Mouse (Mus musculus): ENCODE results near the gene Hs3st2. TPM values are rescaled to one million over a fixed set of nuclear protein-coding genes. Genes with fewer than 3 reads are reported as not detected.

Hs3st2 gene
- total RNA-seq, 2 experiments from 2014 or later = not detected

GRCm38 (mm10) chr7:121410716-121411506, 19.3 kb downstream of the Hs3st2 start:
- intact Hi-C loops (cut with DNase I) = no loop called here
- no peak for TF ChIP-seq CTCF (IDR thresholded peaks at IDR 0.05)
- no peak for DNase-seq
- no peak overlapping the region for H3K27ac ChIP-seq
- no peak overlapping the region for H3K4me3 ChIP-seq

GRCm38 (mm10) chr7:121411507-121411898, 19.8 kb downstream of the Hs3st2 start:
- H3K27ac ChIP-seq = no peak overlapping the region
- no peak overlapping the region for H3K4me3 ChIP-seq
- intact Hi-C loops (cut with DNase I) = no loop called here
- DNase-seq = no peak
- TF ChIP-seq CTCF (IDR thresholded peaks at IDR 0.05) = no peak

- H3K27ac ChIP-seq = no peak overlapping the region
- intact Hi-C loops (cut with DNase I) = no loop called here
- TF ChIP-seq CTCF (IDR thresholded peaks at IDR 0.05) = no peak
- H3K4me3 ChIP-seq = no peak overlapping the region
- DNase-seq = no peak
Observed at GRCm38 (mm10) chr7:121436884-121437283, 45.2 kb downstream of the Hs3st2 start.

GRCm38 (mm10) chr7:121441186-121441585, 49.5 kb downstream of the Hs3st2 start:
- H3K4me3 ChIP-seq = no peak overlapping the region
- no peak overlapping the region for H3K27ac ChIP-seq
- TF ChIP-seq CTCF (IDR thresholded peaks at IDR 0.05) = no peak
- intact Hi-C loops (cut with DNase I) = no loop called here
- no peak for DNase-seq

- Histone ChIP-seq H3K4me3 (no peak overlapping the region), H3K27ac (no peak overlapping the region)
- intact Hi-C loops (cut with DNase I) = no loop called here
- no peak for TF ChIP-seq CTCF (IDR thresholded peaks at IDR 0.05)
- DNase-seq = no peak
Observed at GRCm38 (mm10) chr7:121444336-121444735, 52.7 kb downstream of the Hs3st2 start.

- TF ChIP-seq CTCF (IDR thresholded peaks at IDR 0.05) = no peak
- H3K27ac ChIP-seq = no peak overlapping the region
- DNase-seq = no peak
- H3K4me3 ChIP-seq = no peak overlapping the region
- intact Hi-C loops (cut with DNase I) = no loop called here
Observed at GRCm38 (mm10) chr7:121446281-121446680, 54.6 kb downstream of the Hs3st2 start.

GRCm38 (mm10) chr7:121450951-121451843, 59.5 kb downstream of the Hs3st2 start:
- Histone ChIP-seq H3K4me3 (no peak overlapping the region), H3K27ac (no peak overlapping the region)
- intact Hi-C loops (cut with DNase I) = no loop called here
- DNase-seq = no peak
- no peak for TF ChIP-seq CTCF (IDR thresholded peaks at IDR 0.05)

GRCm38 (mm10) chr7:121456716-121457115, 65.1 kb downstream of the Hs3st2 start:
- no peak for DNase-seq
- intact Hi-C loops (cut with DNase I) = no loop called here
- Histone ChIP-seq H3K4me3 (no peak overlapping the region), H3K27ac (no peak overlapping the region)
- no peak for TF ChIP-seq CTCF (IDR thresholded peaks at IDR 0.05)

- H3K4me3 ChIP-seq = no peak overlapping the region
- no peak overlapping the region for H3K27ac ChIP-seq
- no peak for TF ChIP-seq CTCF (IDR thresholded peaks at IDR 0.05)
- DNase-seq = no peak
- intact Hi-C loops (cut with DNase I) = no loop called here
Observed at GRCm38 (mm10) chr7:121458075-121458474, 66.4 kb downstream of the Hs3st2 start.

GRCm38 (mm10) chr7:121460626-121461025, 69.0 kb downstream of the Hs3st2 start:
- no peak for DNase-seq
- H3K4me3 ChIP-seq = no peak overlapping the region
- no peak overlapping the region for H3K27ac ChIP-seq
- intact Hi-C loops (cut with DNase I) = no loop called here
- no peak for TF ChIP-seq CTCF (IDR thresholded peaks at IDR 0.05)

GRCm38 (mm10) chr7:121464441-121464840, 72.8 kb downstream of the Hs3st2 start:
- H3K27ac ChIP-seq = no peak overlapping the region
- TF ChIP-seq CTCF (IDR thresholded peaks at IDR 0.05) = no peak
- DNase-seq = no peak
- H3K4me3 ChIP-seq = no peak overlapping the region
- intact Hi-C loops (cut with DNase I) = no loop called here

GRCm38 (mm10) chr7:121465111-121465510, 73.5 kb downstream of the Hs3st2 start:
- no peak for DNase-seq
- intact Hi-C loops (cut with DNase I) = no loop called here

GRCm38 (mm10) chr7:121466331-121466730, 74.7 kb downstream of the Hs3st2 start:
- no peak for TF ChIP-seq CTCF (IDR thresholded peaks at IDR 0.05)
- no peak overlapping the region for H3K4me3 ChIP-seq
- intact Hi-C loops (cut with DNase I) = no loop called here
- no peak overlapping the region for H3K27ac ChIP-seq
- no peak for DNase-seq

More at GRCm38 (mm10) chr7:121465111-121465510, 73.5 kb downstream of the Hs3st2 start:
- no peak for TF ChIP-seq CTCF (IDR thresholded peaks at IDR 0.05)
- Histone ChIP-seq H3K4me3 (no peak overlapping the region), H3K27ac (no peak overlapping the region)
